Mouse (Mus musculus): ENCODE data around the gene Rnase13.

The Rnase13 gene

DNA sequence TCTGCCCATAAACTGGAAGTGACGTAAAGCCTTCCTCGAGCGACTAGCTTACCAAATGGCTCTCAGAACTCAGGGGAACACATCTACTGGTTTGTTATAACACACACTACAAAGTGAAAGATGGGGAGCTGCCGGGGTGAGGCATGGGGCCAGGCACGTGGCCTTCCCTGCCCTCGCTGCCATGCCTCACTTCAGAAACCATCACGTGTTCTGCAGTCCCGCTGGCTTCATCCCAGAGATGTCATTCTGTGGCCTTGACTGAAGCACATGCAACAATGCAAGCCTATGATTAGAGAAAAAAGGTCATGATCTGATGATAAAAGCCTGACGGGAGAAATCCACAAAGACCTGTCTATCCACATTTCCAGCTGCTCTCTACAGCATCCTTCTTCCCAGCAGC, 50.8 kb downstream of the Rnase13 start:
- DNase-seq = no peak

Measured in thymus, postnatal 4 days (tissue).